Mouse (Mus musculus) A20 (cell line): ENCODE measurements around the gene Egfl7.
A peak's percentile ranks its signal among the peaks of the same experiment; 100 is the strongest.

Experiments used
- DNase-seq: peaks from one replicate; pipeline ENCODE4 v3.0.0-alpha.2; 2011; ENCODE audit warnings: low read depth, low spot score

Egfl7 gene

DNA sequence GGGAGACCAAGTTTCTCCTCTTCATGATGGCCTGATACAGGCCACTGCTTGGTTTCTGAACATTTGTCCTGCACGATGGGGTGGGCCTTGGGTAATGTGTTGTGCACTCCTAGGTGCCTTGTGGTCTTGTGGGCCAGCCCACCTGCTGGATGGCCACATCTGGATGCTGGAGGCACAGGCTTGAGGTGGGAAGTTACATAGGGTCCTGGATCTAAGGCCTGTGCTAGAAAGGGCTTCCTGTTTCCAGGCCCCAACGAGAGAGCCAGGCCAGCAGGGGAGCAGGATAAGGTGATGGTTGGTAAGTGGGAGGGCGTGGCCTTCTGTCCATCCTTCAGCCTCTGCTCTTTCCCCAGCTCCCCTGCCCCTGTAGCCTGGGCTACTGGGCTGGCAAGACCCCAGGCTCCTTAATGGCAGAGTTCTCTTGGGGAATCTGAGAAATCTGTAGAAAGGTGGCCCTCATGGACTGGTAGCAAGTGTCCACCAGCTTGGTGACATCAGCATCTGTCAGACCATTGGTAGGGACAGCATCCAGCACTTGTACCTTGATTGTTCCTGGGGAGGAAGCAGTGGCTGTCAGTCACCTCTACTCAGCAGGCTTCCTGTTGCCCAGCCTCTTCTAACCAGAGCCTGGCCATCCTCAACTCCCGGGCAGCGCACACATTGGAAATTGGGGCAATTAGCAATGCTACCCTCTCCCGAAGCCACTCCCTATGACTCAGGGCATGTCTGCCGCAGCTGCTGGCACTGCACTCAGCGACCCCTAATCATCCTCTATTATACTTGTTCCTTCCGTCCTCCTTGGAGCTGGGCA, 13.6 kb downstream of the Egfl7 start:
- no peak for DNase-seq

DNA sequence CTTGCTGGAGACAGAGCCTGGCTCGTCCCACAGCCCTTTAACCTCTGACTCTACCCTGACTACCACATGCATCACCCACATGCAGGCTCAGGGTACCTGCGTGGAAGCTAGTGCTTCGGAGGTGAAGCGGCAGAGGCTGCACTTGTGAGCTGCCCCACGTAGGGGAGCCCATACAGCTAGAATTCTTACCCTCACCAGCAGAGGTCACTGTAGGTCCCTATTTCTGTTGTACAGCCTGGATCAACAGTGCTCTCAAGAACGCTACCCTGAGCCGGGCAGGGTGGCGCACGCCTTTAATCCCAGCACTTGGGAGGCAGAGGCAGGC, 14.2 kb downstream of the Egfl7 start:
- peak; percentile 79 for DNase-seq

DNA sequence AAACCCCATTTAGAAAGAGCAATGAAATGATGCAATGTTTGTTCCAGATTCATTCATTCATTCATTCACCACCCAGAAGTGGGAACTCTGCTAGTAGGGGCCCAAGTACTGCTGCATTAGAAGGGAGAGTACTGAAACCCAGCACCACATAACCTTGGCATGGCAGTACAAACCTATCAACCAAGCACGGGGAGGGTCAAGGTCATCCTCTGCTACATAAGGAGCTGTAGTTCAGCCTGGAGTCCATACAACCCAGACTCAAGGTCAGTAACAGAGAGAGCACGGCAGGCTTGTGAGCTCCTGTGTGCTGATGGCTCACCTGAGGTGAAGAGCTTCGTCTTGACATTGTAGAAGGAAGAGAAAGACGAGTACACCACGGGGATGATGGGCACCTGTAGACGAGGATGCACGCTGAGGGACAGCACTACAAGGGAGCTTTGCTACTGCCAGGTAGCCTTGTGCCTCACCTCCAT, 14.7 kb downstream of the Egfl7 start:
- no peak for DNase-seq

DNA sequence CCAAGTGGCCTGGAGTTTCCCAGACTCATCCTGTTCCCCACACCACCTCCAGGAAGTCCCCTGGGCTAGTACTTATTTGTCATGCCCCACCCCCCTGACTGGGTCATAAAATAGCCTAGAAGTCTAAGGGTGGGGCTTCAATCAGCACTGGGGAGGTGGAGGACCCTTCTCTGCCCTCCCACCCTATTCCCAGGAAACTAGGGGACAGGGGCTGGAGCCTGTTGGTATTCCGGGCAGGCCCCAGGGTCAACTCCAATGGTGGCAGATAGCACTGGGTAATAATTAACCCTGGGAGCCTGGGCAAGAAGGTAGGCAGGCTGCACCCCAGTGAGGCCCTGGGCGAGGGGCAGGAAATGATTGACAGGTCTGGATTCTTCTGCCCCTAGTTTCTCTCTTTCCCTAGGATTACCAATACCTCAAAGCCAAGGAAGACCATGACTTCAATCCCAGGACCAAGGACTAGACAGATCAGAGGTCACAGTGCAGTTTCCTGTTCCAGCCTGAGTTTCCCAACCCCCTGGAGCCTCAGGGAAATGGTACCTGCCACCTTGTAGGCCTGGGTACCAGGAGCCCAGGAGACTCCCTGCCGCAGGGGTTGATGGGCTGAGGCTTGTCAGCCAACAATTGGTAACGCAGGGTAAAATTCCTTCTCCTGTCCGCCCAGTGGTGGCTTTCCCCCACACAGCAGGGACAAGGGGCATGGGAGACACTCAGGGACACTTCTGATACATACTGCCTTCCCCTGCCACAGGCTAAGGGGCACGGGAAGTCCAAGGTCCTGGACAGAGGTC, 15.3 kb downstream of the Egfl7 start:
- DNase-seq, result no peak

DNA sequence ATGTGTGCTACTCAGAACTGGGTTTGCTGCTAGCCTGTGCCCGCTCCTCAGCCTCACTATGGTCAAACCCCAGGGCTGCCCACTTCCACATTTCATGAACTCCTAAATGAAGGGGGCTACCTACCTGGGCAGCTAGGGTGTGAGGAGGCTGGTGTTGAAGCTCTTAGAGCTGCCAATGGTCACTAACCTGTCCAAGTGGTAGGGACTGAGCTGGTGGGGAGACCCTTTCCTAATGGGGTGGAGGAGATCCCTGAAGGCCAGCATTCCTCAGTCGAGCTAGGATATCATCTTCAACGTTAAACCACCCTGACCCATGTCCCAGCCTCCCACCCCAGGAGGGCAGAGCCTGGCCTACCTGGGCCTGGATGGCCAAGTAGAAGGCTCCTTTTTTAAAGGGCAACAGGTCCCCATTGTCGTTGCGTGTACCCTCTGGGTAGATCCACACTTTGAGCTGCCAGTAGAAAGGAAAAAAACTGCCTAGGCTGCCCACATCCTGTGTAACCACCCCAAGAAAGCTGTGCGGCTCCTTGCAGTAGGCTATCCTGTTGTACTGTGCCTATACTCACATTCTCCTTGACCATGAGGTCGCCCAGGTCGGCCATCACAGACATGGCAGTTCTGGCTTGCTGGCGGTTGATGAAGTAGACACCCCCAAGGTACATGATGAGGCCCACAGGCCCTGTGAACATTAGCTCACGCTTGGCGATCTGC, 16.1 kb downstream of the Egfl7 start:
- no peak for DNase-seq

DNA sequence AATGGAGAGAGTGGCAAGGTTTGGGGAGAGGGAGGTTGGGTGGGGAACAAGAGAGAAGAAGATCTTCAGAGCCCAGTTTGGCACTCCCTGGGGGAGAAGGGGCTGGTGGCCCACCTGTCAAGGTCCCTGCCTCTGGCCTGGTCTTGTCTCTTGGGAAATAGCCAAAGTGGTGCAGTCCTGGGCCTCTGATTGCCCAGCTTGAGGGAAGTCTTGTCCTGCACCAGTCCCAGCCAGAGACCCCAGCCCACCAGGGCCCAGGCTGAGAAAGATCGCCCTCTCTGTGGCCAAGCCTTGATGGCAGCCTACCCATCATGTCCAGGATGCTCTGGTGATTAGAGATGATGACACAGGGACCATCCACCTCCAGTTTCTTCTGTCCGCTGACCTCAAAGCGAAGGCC, 17.1 kb downstream of the Egfl7 start:
- no peak for DNase-seq

DNA sequence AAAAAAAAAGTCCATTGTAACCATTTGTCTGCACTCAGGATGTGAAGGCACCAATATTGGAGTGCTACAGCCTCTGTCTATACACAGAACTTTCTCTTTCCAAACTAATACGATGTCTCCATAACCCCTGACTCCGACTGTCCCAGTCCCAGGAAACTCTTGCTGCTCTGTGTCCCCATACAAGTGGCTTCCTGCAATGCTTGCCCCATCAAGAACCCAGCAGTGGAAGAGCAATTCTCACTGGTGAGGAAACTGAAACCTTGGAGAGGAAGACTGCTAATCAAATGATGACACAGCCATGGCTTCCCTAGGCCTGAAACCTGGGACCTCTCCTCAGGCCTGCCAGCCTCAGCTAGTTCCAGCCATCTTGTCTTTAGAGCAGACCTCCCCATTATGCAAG, 18.0 kb downstream of the Egfl7 start:
- no peak for DNase-seq

DNA sequence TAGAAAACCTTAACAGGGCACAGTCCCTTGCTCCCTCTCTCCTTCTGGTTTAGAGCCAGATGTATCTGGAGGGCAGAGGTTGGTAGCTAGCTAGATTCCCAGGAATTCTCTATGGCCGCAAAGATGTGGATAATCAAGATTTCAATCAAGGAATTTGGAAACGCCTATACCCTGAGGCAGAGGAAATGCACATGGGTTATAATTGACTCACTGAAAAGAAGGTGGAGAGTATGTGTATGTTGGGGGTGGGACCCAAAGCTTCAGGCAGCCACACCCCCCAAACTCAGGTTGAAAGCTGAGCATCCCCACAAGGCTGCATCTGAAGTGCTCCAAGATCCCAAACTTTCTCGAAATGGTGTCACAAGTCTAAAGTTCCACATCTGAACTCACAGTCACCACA, 18.6 kb downstream of the Egfl7 start:
- no peak for DNase-seq

DNA sequence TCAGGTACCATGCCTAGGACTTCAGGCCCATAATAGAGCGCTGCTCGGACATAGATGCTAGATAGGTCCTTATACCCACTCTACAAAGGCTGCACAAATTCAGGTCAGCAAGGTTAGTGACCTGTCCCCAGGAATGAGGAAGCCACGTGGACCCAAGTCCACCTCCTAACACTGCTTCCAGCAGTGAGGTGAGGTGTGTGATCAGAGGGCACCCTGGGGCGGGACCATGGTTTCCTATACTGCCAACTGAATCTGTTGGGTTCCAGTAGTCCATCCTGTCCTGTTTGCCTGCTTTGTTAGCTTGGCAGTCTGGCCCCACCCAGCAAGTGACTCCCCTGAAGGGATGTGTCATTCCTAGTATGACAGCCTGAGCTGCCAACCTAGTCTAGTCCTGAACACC, 20.2 kb downstream of the Egfl7 start:
- DNase-seq, result no peak

DNA sequence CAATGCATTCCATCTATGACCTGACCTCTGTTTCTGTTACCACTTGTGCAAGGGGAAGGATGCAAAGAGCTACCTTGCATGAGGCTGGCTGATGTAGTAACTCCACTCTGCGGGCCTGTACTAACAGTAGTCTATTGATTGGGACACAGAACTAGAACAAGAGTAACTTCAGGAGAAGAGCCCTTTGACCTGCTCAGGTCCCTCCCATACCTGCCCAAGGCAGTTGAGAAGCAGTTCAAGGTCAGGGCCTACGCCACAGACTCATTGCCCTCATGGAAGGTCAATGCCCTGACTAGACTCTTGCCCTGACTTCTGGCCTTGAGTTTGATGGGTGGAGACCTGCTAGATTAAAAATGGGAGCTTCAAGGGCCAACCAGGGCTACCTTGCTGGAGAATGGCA, 20.9 kb downstream of the Egfl7 start:
- no peak for DNase-seq

DNA sequence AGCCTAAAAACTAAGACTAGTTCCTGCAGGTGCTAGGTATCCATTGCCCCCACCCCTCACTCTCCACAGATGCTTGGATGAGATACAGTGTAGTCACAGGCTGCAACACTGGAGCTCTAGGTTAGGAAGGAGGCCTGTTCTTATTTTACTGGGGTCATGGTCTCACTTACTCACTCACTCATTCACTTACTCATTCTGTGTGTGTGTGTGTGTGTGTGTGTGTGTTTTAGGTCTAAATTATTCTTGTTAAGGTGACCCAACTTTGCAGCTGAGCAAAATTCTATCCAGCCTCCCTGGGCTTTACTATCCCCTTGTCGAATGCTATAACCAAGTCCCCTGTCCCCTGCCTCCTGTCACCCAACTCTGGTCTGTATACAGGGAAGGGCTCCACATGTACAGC, 21.8 kb downstream of the Egfl7 start:
- no peak for DNase-seq

DNA sequence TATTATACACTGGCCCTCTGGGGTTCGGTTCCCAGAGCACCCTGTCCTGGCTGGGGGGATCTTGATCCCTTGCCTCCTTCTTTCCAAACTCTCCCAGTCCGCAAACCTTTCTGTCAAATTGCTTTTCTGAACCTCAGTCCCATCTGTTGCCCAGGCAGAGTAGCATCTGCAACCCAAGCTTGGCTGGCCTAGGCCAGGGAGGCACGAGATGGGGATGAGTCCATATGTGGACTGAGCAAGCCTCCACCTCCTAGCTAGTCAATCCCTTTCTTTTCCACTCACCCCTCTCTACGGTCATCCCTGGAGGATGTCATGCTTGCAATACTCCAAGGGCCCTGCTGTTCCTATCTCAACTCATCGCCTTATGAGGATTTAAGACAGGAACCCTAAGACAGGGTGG, 22.8 kb downstream of the Egfl7 start:
- DNase-seq, result no peak

DNA sequence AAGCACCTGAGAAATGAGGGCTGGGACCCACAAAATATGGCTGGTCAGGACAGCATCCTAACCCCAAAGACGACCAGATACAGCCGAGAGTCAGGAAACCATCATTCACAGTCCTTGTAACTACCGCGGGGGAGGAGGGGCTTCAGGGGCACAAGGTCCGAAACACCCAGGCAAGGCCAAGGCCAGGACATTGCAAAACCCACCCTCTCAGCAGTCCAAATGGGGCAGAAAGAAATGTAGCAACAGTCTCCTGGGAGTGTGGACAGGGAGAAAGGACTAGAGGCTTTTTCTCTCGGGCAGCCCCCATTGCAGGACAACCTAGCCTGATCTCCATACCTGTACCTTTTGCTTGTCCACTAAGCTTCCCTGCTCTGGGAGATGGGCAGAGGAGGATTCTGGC, 23.3 kb downstream of the Egfl7 start:
- no peak for DNase-seq

DNA sequence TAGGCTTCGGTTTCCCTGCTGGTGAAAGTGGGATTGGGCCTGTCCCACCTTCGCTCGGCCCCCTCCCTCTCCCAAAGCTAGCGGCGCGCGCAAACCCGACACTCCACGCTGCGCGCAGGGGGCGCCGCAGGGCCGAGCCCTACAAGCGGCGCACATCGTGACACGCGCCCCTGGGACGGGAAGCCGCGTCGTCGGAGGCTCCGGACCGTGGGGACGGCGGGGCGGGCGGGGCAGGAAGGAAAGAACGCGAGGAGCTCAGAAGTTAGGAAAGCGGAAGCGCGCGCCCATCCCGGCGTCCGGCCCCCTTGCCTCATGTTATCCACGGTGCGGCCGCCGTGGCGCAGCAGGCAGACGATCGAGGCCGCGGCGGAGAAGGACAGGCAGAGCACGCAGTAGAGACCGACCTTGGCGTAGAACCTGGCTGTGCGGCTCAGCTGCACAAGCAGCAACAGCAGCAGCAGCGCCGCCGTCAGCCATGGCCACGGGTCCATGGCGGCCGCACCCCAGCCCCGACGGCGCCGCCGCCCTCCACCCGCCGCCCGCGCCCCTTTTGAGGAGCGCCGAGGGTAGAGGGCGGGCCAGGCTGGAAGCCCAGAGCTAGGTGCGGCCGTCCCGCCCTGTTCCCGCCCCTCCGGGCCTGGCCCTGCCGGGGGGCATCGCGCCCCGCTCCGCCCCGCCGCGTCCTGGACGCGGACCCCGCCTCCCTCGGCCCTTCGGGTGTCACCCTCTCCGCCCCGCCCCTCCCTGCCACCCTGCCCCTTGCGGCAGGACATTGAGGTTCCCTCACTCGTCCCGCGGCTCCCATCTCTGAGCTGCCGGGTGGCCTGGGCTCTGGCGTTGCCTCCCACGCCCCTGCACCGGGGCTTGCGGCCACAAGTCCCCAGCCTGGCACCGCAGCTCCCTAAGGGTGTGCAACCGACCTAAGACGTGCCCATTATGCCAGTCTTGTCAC, 24.2 kb downstream of the Egfl7 start, which contains the start of gene Agpat2:
TSS of gene Agpat2 (minus strand) at position 698 of the 952 bp plus-strand sequence.
- peak; percentile 32 for DNase-seq

DNA sequence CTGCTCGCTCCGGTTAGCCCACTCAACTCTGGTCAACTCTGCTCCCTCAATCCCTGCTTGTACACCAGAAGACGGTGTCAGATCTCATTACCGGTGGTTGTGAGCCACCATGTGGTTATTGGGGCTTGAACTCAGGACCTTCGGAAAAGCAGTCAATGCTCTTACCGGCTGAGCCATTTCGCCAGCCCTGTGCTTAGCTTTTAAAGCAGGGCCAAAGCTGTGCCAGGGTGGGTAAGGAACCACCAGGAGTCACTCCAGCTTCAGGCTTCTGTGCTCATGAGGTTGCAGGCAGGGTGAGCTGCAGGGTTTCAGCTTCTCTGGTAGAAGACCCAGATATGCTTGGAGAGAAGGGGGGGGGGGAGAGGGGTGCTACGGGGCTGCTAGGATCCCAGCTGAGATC, 25.5 kb downstream of the Egfl7 start:
- no peak for DNase-seq

DNA sequence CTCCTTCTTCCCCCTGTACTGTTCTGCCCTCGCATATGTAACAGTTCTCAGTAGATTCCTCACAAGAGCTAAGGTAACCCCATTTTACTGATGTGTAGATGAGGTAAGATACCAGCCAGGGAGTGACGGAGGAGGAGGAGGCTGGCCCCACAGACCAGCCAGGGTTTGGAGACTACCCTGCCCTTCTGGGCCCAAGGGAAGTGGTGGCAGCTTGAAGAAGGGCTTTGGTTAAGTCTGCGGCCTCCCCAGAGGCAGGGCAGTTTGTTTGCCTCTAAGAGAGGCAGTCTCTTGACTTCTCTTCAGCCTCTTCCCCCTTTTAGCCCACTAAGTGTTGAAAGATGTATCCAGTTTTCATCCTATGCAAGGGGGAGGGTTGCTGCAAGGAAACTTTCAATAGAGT, 26.8 kb downstream of the Egfl7 start:
- no peak for DNase-seq

DNA sequence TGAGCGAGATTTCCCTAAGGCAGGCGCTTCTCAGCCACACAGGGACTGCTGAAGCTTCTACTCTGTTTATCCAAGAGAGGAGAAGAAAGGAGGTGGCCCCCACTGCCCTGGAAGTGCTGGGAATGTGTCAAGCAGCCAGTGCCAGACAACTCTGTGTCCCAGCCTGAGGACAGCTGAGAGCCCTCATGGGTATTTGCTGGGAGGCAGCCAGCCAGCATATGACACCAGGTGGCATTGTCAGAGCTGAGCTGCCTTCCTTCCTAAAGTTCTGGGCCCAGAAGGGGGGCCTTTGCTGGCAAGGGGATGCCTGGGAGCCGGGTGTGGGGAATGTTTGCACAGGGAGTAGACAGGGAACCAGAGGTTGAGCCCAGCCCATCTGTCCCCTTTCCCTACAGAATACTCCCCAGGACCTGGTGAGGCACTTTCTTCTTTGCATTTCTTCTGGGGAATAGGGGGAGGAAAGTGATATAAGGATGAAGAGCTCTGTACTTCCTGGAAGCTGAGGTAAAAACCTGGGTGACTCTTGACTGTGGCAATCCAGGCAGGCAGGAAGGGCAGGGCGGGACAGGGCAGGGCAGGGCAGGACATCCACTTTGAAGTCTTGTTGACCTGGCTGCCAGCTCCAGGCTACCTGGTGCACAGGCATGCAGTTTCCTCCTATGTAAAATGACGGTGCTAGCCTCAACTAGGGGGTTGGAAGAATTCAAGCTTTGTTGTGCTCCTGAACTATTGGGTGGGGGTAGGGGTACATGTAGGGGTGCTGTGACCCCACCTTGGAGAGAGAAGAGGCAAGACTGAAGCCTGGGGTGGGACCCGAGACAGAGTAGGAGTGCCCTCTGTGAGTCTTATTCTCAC, 27.5 kb downstream of the Egfl7 start:
- DNase-seq, result no peak

DNA sequence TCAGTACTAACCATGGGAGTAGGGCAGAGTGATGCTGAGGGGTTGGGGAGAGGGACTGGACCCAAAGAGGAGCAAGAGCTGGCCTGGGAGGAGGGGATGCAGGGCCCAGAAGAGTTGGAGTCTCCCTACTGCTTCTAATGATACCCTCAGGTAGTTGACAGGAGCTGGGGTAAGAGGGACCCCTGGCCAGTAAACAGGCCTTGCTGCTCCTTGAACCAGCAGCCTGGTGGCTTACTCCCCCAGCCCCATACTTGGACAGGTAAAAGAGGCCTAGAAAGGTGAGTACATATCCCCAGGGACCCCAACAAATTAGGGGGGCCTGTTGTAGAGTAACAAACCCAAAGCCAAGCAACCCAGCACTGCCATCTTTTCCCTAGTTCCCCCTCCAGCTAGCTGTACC, 29.0 kb downstream of the Egfl7 start:
- no peak for DNase-seq

DNA sequence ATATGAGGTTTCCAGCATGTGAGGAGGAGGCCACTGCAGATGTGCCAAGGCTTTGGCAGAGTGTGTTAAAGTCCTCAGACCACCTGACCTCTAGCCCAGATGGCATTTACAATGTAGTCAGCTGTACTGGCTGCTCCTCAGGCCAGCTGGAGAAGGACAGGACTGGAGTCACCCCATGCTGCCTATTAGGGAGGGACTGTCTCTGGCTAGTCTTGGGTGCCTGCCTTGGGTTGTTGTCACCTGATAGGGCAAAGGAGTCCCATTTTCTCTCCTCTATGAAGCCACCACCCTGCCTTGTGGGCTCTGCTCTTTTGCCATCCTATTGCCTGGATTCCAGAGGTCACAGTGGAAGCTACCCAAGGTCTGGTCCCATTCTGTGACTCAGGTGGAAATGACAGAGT, 29.4 kb downstream of the Egfl7 start:
- no peak for DNase-seq

DNA sequence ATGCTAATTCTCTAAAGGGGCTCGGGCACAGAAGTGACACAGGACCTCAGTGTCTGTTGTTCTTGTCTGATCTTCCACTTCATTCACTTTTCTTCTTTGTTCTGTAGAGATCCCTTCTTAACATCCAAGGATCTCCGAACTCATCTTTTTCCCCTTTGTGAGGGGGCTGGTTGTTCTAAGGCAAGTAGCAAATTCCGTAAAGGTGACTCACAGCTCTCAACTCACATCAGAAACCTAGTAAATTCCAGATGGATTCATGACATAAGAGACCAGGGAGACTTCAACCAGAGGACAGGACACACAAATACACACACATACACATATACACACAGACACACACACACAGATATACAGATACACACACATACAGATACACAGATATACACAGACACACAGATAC, 30.7 kb downstream of the Egfl7 start:
- DNase-seq, result no peak
